Mouse (Mus musculus) forebrain, embryonic 11.5 days (tissue): ENCODE measurements around the gene Rabep2. TPM values are rescaled to one million over a fixed set of nuclear protein-coding genes. Genes with fewer than 3 reads are reported as not detected.

ENCODE experiments used
- ATAC-seq: fragments of 200-750 bp; cut with Nextera tagmentation; replicated peaks from 2 replicates; pipeline ENCODE4 v1.8.0; 2017; ENCODE audit warnings: moderate TSS enrichment; ENCODE audit not compliant: low FRiP score
- DNase-seq: peaks from one replicate; pipeline ENCODE4 v3.0.0-alpha.2; 2017; ENCODE audit warnings: low spot score
- H3K27ac ChIP-seq: fragments of 300-500 bp; sonication (generic); 2 replicates; pipeline ENCODE4 v1.5.1; 2014; ENCODE audit warnings: low read depth, low read length
- H3K27me3 ChIP-seq: fragments of 300-500 bp; sonication (generic); 2 replicates; pipeline ENCODE4 v1.6.1; 2014; ENCODE audit warnings: mild to moderate bottlenecking, low read length, mixed read lengths; ENCODE audit not compliant: control insufficient read depth, insufficient read depth
- H3K36me3 ChIP-seq: fragments of 300-500 bp; sonication (generic); 2 replicates; pipeline ENCODE4 v1.6.1; 2014; ENCODE audit warnings: mild to moderate bottlenecking, low read length, moderate library complexity, mixed read lengths; ENCODE audit not compliant: control insufficient read depth, insufficient read depth
- H3K4me1 ChIP-seq: fragments of 300-500 bp; sonication (generic); replicated peaks from 2 replicates; pipeline ENCODE4 v1.6.1; 2014; ENCODE audit warnings: low read length, mixed read lengths; ENCODE audit not compliant: control insufficient read depth, insufficient read depth
- H3K4me2 ChIP-seq: fragments of 300-500 bp; sonication (generic); 2 replicates; pipeline ENCODE4 v1.6.1; 2014; ENCODE audit warnings: low read depth, mild to moderate bottlenecking, low read length, moderate library complexity, mixed read lengths; ENCODE audit not compliant: severe bottlenecking
- H3K4me3 ChIP-seq: fragments of 300-500 bp; sonication (generic); 2 replicates; pipeline ENCODE4 v1.5.1; 2014; ENCODE audit warnings: low read depth, low read length
- H3K9ac ChIP-seq: fragments of 300-500 bp; sonication (generic); 2 replicates; pipeline ENCODE4 v1.6.1; 2014; ENCODE audit warnings: low read length
- H3K9me3 ChIP-seq: fragments of 300-500 bp; sonication (generic); 2 replicates; pipeline ENCODE4 v1.6.1; 2016; ENCODE audit warnings: low read length, mixed read lengths; ENCODE audit not compliant: control insufficient read depth
- WGBS: fragments of 180-500 bp; shearing (Covaris S2); extraction: QIAGEN DNeasy Blood & Tissue Kit; methylation state at CpG from one replicate; pipeline ENCODE4 v1.1.7; 2014; 5-methylcytosine and 5-hydroxymethylcytosine counted together
- polyA plus RNA-seq: library from polyadenylated mRNA; unstranded; fragments of >200 nt; fragmentation: Nextera tagmentation; extraction: Ambion mirVana; gene quantifications from 2 replicates; pipeline ENCODE4 v1.2.1, GENCODE M21; 2014

The Rabep2 gene
- polyA plus RNA-seq, 1 experiment from 2014 or later: 24.8 TPM

- peaks cover 15% of the 10 kb centered on the region; the same call in 1 of the 2 replicates for H3K36me3 ChIP-seq
- no peak overlapping the region for H3K4me3 ChIP-seq
- no peak for ATAC-seq
- peaks cover 6% of the 10 kb centered on the region; the same call in 1 of the 2 replicates for H3K4me1 ChIP-seq
- WGBS: 93% methylated on average over 5 of the region's 5 CpGs
- no peaks in the 10 kb centered on the region for H3K27me3 ChIP-seq
- no peak overlapping the region for H3K27ac ChIP-seq
- H3K9ac ChIP-seq: no peak overlapping the region
- H3K9me3 ChIP-seq: no peaks in the 10 kb centered on the region
- H3K4me2 ChIP-seq: no peak overlapping the region
- DNase-seq: no peak
These were observed 42.8 kb downstream of the Rabep2 start for GRCm38 (mm10) chr7:126471361-126471760.

- no peaks in the 10 kb centered on the region for H3K27me3 ChIP-seq
- no peak overlapping the region for H3K4me3 ChIP-seq
- 94% methylated on average over 4 of the region's 4 CpGs for WGBS
- no peak overlapping the region for H3K4me2 ChIP-seq
- peaks cover 15% of the 10 kb centered on the region; the same call in 1 of the 2 replicates for H3K36me3 ChIP-seq
- no peak overlapping the region for H3K9ac ChIP-seq
- ATAC-seq: no peak
- no peak overlapping the region for H3K27ac ChIP-seq
- H3K9me3 ChIP-seq: no peaks in the 10 kb centered on the region
- no peak for DNase-seq
- H3K4me1 ChIP-seq: peaks cover 6% of the 10 kb centered on the region; the same call in 1 of the 2 replicates
These were observed 43.3 kb downstream of the Rabep2 start for GRCm38 (mm10) chr7:126471853-126472252.

- peaks cover 15% of the 10 kb centered on the region; the same call in 1 of the 2 replicates for H3K36me3 ChIP-seq
- H3K27me3 ChIP-seq: no peaks in the 10 kb centered on the region
- H3K9ac ChIP-seq: no peak overlapping the region
- H3K4me2 ChIP-seq: no peak overlapping the region
- no peaks in the 10 kb centered on the region for H3K9me3 ChIP-seq
- no peak overlapping the region for H3K27ac ChIP-seq
- DNase-seq (no peak), ATAC-seq (no peak)
- 85% methylated on average over 13 of the region's 13 CpGs for WGBS
- H3K4me3 ChIP-seq: no peak overlapping the region
- H3K4me1 ChIP-seq: peaks cover 6% of the 10 kb centered on the region; the same call in 1 of the 2 replicates
These were observed 43.7 kb downstream of the Rabep2 start for GRCm38 (mm10) chr7:126472306-126472705.

GRCm38 (mm10) chr7:126472713-126473112, 44.2 kb downstream of the Rabep2 start:
- peaks cover 6% of the 10 kb centered on the region; the same call in 1 of the 2 replicates for H3K4me1 ChIP-seq
- no peak for ATAC-seq
- no peaks in the 10 kb centered on the region for H3K9me3 ChIP-seq
- DNase-seq: no peak
- H3K27ac ChIP-seq: no peak overlapping the region
- H3K4me3 ChIP-seq: no peak overlapping the region
- H3K9ac ChIP-seq: no peak overlapping the region
- peaks cover 15% of the 10 kb centered on the region; the same call in 1 of the 2 replicates for H3K36me3 ChIP-seq
- H3K27me3 ChIP-seq: no peaks in the 10 kb centered on the region
- 95% methylated on average over 16 of the region's 16 CpGs for WGBS
- H3K4me2 ChIP-seq: no peak overlapping the region

GRCm38 (mm10) chr7:126473470-126474086, 45.0 kb downstream of the Rabep2 start:
- Histone ChIP-seq H3K4me3 (peak overlapping the region; percentile 92; the same call in 1 of the 2 replicates), H3K9ac (peak overlapping the region; percentile 20; the same call in 1 of the 2 replicates), H3K27ac (no peak overlapping the region), H3K4me2 (peak overlapping the region; percentile 88; the same call in 1 of the 2 replicates), H3K9me3 (no peaks in the 10 kb centered on the region), H3K36me3 (peaks cover 12% of the 10 kb centered on the region; the same call in 1 of the 2 replicates), H3K27me3 (no peaks in the 10 kb centered on the region), H3K4me1 (peaks cover 6% of the 10 kb centered on the region; the same call in 1 of the 2 replicates)
- ATAC-seq (no peak), DNase-seq (no peak)
- WGBS: 88% methylated on average over 9 of the region's 9 CpGs

- H3K27ac ChIP-seq: peak overlapping the region; percentile 91
- no peaks in the 10 kb centered on the region for H3K27me3 ChIP-seq
- WGBS: 1% methylated on average over 27 of the region's 27 CpGs
- peak overlapping the region; percentile 92 for H3K4me3 ChIP-seq
- H3K9me3 ChIP-seq: no peaks in the 10 kb centered on the region
- peaks cover 6% of the 10 kb centered on the region; the same call in 1 of the 2 replicates for H3K36me3 ChIP-seq
- DNase-seq (no peak), ATAC-seq (peak; percentile 62)
- peak overlapping the region; percentile 88 for H3K4me2 ChIP-seq
- H3K4me1 ChIP-seq: peaks cover 6% of the 10 kb centered on the region; the same call in 1 of the 2 replicates
- H3K9ac ChIP-seq: peak overlapping the region; percentile 94
These were observed 46.0 kb downstream of the Rabep2 start for GRCm38 (mm10) chr7:126474486-126474955.

- H3K4me2 ChIP-seq: peak within 1 kb of the TSS; percentile 88
- H3K4me3 ChIP-seq: peak within 1 kb of the TSS; percentile 92
- no peaks in the 10 kb centered on the region for H3K27me3 ChIP-seq
- peak within 1 kb of the TSS; percentile 91 for H3K27ac ChIP-seq
- peak within 1 kb of the TSS; percentile 94 for H3K9ac ChIP-seq
- H3K36me3 ChIP-seq: peaks cover 6% of the 10 kb centered on the region; the same call in 1 of the 2 replicates
- under 1% methylated on average over 52 of the region's 53 CpGs for WGBS
- DNase-seq (peak; percentile 92), ATAC-seq (peak; percentile 91)
- H3K9me3 ChIP-seq: no peaks in the 10 kb centered on the region
- peaks cover 6% of the 10 kb centered on the region; the same call in 1 of the 2 replicates for H3K4me1 ChIP-seq
These were observed 46.5 kb downstream of the Rabep2 start, which contains the start of gene Sh2b1 for GRCm38 (mm10) chr7:126474993-126475581. Gene Sh2b1 (minus strand): TSS chr7:126475424.

- ATAC-seq (no peak), DNase-seq (no peak)
- H3K4me3 ChIP-seq: no peak overlapping the region
- no peaks in the 10 kb centered on the region for H3K4me1 ChIP-seq
- H3K27me3 ChIP-seq: no peaks in the 10 kb centered on the region
- H3K9ac ChIP-seq: no peak overlapping the region
- 24% methylated on average over 5 of the region's 5 CpGs for WGBS
- no peaks in the 10 kb centered on the region; the same call in 1 of the 2 replicates for H3K9me3 ChIP-seq
- no peaks in the 10 kb centered on the region for H3K36me3 ChIP-seq
- no peak overlapping the region for H3K4me2 ChIP-seq
- H3K27ac ChIP-seq: no peak overlapping the region
These were observed 53.1 kb downstream of the Rabep2 start for GRCm38 (mm10) chr7:126481699-126482098.
